Mouse (Mus musculus) kidney, adult 2 months (tissue): ENCODE measurements around the gene Pgbd5.

Experiments
- CTCF ChIP-seq: fragments of 200-500 bp; conservative IDR thresholded peaks from 2 replicates; pipeline ENCODE4 v1.5.1; 2011; ENCODE audit warnings: low read depth, mild to moderate bottlenecking, control low read depth, low read length, moderate library complexity, mixed read lengths; ENCODE audit not compliant: insufficient read depth, insufficient read length
- POLR2A ChIP-seq: fragments of 200-500 bp; IDR thresholded peaks from one replicate; pipeline ENCODE4 v1.6.1; 2011; ENCODE audit warnings: low read depth, low read length, control low read depth

GRCm38 (mm10) chr8:124429417-124429816 is 10.0 kb downstream of the Pgbd5 start:
- TF ChIP-seq CTCF (no peak), POLR2A (no peak)
